Mouse (Mus musculus): ENCODE results near the gene Nectin4. TPM values are rescaled to one million over a fixed set of nuclear protein-coding genes. Genes with fewer than 3 reads are reported as not detected.
A peak's percentile ranks its signal among the peaks of the same experiment; 100 is the strongest.

The Nectin4 gene
- total RNA-seq, 2 experiments from 2014 or later = not detected

GRCm38 (mm10) chr1:171411492-171411941 lies 41.6 kb downstream of the Nectin4 start:
- no peak for DNase-seq (ENCODE audit: low spot score)

- DNase-seq (ENCODE audit: low spot score) = no peak
These were observed 42.1 kb downstream of the Nectin4 start for GRCm38 (mm10) chr1:171412001-171412441.

- DNase-seq (ENCODE audit: low spot score) = no peak
These were observed 42.5 kb downstream of the Nectin4 start for GRCm38 (mm10) chr1:171412446-171412845.

- no peak for DNase-seq (ENCODE audit: low spot score)
These were observed 43.7 kb downstream of the Nectin4 start for GRCm38 (mm10) chr1:171413608-171414007.

- no peak for DNase-seq (ENCODE audit: low spot score)
These were observed 48.8 kb downstream of the Nectin4 start, which contains the start of gene Tstd1 for GRCm38 (mm10) chr1:171418660-171419059. Gene Tstd1, plus strand, starts transcription at chr1:171418872.

GRCm38 (mm10) chr1:171419291-171419882 lies 49.5 kb downstream of the Nectin4 start:
- no peak for DNase-seq (ENCODE audit: low spot score)

- DNase-seq (ENCODE audit: low spot score) = no peak
These were observed 50.0 kb downstream of the Nectin4 start for GRCm38 (mm10) chr1:171419905-171420304.

GRCm38 (mm10) chr1:171422504-171423095 lies 52.7 kb downstream of the Nectin4 start:
- no peak for DNase-seq (ENCODE audit: low spot score)

GRCm38 (mm10) chr1:171424638-171425037 lies 54.7 kb downstream of the Nectin4 start:
- no peak for DNase-seq (ENCODE audit: low spot score)

- no peak for DNase-seq (ENCODE audit: low spot score)
These were observed 55.2 kb downstream of the Nectin4 start for GRCm38 (mm10) chr1:171425126-171425525.

- DNase-seq (ENCODE audit: low spot score) = no peak
These were observed 62.3 kb downstream of the Nectin4 start for GRCm38 (mm10) chr1:171432158-171432557.

GRCm38 (mm10) chr1:171435288-171435814 lies 65.5 kb downstream of the Nectin4 start:
- no peak for DNase-seq (ENCODE audit: low spot score)

GRCm38 (mm10) chr1:171435974-171436373 lies 66.1 kb downstream of the Nectin4 start:
- DNase-seq (ENCODE audit: low spot score) = no peak

- DNase-seq (ENCODE audit: low spot score) = peak; percentile 30
These were observed 67.5 kb downstream of the Nectin4 start, which contains the start of gene F11r for GRCm38 (mm10) chr1:171437264-171438013. Gene F11r, plus strand, starts transcription at chr1:171437535.

Other genes with a start within 250 kb of the Nectin4 start
- gene Sdhc, start 219.5 kb upstream of the Nectin4 start, total RNA-seq (2021) = 100 to 1,000 TPM; 667 to 772 TPM
- gene Mpz, start 219.4 kb upstream of the Nectin4 start, total RNA-seq (2021) = 10 to 100 TPM; 28.7 to 29.5 TPM
- gene Pcp4l1, start 173.8 kb upstream of the Nectin4 start, total RNA-seq (2021) = 100 to 1,000 TPM in 1 of 2 experiments, 10 to 100 TPM in 1; 36.1 to 133 TPM
- not detected for gene Nr1i3, start 156.1 kb upstream of the Nectin4 start, total RNA-seq (2021)
- gene Tomm40l, start 147.6 kb upstream of the Nectin4 start, total RNA-seq (2021) = 10 to 100 TPM; 47.6 to 51.7 TPM
- gene Apoa2, start 145.0 kb upstream of the Nectin4 start, total RNA-seq (2021) = 1 to 10 TPM in 1 of 2 experiments, not detected in 1; 7.5 TPM
- gene Fcer1g, start 135.7 kb upstream of the Nectin4 start, total RNA-seq (2021) = 1 to 10 TPM; 2.2 to 4.9 TPM
- gene Adamts4, start 119.7 kb upstream of the Nectin4 start, total RNA-seq (2021) = under 1 TPM; 0.48 to 0.90 TPM
- 100 to 1,000 TPM; 804 to 821 TPM for gene Ndufs2, start 118.7 kb upstream of the Nectin4 start, total RNA-seq (2021)
- gene B4galt3, start 99.8 kb upstream of the Nectin4 start, total RNA-seq (2021) = 10 to 100 TPM; 12.0 to 13.0 TPM
- 1 to 10 TPM; 7.8 to 7.9 TPM for gene Ppox, start 88.9 kb upstream of the Nectin4 start, total RNA-seq (2021)
- 10 to 100 TPM; 15.1 to 19.3 TPM for gene Usp21, start 82.1 kb upstream of the Nectin4 start, total RNA-seq (2021)
- 10 to 100 TPM; 85.7 to 96.8 TPM for gene Ufc1, start 75.1 kb upstream of the Nectin4 start, total RNA-seq (2021)
- gene Dedd, start 41.0 kb upstream of the Nectin4 start, total RNA-seq (2021) = 10 to 100 TPM; 28.1 to 35.8 TPM
- 10 to 100 TPM; 26.0 to 28.9 TPM for gene Nit1, start 24.5 kb upstream of the Nectin4 start, total RNA-seq (2021)
- 100 to 1,000 TPM; 110 to 128 TPM for gene Pfdn2, start 24.4 kb upstream of the Nectin4 start, total RNA-seq (2021)
- not detected for gene Klhdc9, start 9.3 kb upstream of the Nectin4 start, total RNA-seq (2021)
- gene Arhgap30, start 18.9 kb downstream of the Nectin4 start, total RNA-seq (2021) = under 1 TPM; 0.53 to 0.90 TPM
- gene Usf1, start 41.2 kb downstream of the Nectin4 start, total RNA-seq (2021) = 10 to 100 TPM; 24.7 to 26.1 TPM
- gene Tstd1, start 48.8 kb downstream of the Nectin4 start, total RNA-seq (2021) = under 1 TPM; 0.48 to 0.93 TPM
- 1 to 10 TPM; 3.7 to 7.0 TPM for gene F11r, start 67.4 kb downstream of the Nectin4 start, total RNA-seq (2021)
- gene Alyref2, start 133.4 kb downstream of the Nectin4 start, total RNA-seq (2021) = 1 to 10 TPM; 1.3 to 1.4 TPM
- gene Itln1, start 165.2 kb downstream of the Nectin4 start, total RNA-seq (2021) = not detected
- under 1 TPM in 1 of 2 experiments, not detected in 1; 0.09 TPM for gene Cd244a, start 189.1 kb downstream of the Nectin4 start, total RNA-seq (2021)
- under 1 TPM in 1 of 2 experiments, not detected in 1; 0.14 TPM for gene Ly9, start 237.3 kb downstream of the Nectin4 start, total RNA-seq (2021)